Mouse (Mus musculus) fibroblast of lung, adult 2 months (primary cell): ENCODE results near the gene Mapkapk5.

ENCODE experiments used
- DNase-seq: peaks from one replicate; pipeline ENCODE4 v3.0.0-alpha.2; 2011; ENCODE audit warnings: low read depth

Gene Mapkapk5

DNA sequence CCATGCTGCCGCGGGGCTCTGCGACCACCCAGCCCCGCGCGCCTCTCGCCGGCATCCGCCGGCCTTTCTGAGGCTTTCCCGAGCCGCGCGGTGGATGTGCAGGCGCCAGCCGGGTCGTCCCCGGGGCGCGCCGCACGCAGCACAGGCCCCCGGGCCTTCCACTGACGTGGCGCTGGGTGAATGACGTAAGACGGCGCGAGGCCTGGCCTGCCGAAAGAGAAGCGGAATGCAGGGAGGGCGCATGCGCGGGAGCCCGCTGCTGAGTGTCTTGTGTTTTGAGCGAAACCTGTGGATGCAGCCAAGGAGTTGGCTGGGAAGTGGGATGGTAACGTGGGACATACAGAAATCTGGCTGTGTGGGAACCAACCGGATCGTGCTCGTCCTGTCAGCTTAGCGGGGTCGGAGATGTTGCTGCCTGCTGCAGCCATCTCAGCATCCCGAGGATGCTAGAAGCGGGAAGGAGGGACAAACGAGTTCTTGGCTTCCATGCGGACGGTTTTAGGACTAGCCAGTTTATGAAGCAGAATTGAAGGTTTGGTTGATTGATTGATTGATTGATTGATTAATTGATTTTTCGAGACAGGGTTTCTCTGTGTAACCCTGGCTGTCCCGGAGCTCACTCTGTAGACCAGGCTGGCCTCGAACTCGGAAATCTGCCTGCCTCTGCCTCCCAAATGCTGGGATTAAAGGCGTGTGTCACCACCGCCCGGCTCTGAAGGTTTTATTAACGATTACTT is at the start of gene Mapkapk5:
TSS of gene Mapkapk5 (minus strand) at position 113 of the 737 bp plus-strand sequence.
- peak; percentile 79 for DNase-seq

DNA sequence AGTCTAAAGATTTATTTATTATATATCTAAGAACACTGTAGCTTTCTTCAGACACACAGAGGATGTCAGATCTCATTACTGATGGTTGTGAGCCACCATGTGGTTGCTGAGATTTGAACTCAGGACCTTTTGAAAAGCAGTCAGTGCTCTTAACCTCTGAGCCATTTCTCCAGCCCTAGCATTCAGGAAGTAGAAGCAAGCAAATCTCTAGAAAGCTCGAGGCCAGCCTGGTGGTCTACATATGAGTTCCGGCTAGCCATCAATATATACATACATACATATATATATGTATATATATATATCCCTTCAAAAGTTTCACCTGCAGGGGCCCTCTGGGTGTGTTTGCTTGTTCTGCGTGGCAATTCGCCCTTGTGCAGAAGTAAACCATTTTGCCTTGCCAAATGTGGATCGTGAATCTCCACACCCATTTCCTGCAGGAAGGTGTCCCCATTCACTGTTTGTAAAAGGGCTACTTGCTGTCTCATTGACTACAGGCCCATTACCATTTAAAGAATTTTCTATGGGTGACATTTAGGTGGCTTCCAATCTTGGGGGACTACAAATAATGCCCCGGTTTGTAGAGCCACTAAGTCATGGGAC is 49.1 kb upstream of the Mapkapk5 start:
- DNase-seq = no peak

DNA sequence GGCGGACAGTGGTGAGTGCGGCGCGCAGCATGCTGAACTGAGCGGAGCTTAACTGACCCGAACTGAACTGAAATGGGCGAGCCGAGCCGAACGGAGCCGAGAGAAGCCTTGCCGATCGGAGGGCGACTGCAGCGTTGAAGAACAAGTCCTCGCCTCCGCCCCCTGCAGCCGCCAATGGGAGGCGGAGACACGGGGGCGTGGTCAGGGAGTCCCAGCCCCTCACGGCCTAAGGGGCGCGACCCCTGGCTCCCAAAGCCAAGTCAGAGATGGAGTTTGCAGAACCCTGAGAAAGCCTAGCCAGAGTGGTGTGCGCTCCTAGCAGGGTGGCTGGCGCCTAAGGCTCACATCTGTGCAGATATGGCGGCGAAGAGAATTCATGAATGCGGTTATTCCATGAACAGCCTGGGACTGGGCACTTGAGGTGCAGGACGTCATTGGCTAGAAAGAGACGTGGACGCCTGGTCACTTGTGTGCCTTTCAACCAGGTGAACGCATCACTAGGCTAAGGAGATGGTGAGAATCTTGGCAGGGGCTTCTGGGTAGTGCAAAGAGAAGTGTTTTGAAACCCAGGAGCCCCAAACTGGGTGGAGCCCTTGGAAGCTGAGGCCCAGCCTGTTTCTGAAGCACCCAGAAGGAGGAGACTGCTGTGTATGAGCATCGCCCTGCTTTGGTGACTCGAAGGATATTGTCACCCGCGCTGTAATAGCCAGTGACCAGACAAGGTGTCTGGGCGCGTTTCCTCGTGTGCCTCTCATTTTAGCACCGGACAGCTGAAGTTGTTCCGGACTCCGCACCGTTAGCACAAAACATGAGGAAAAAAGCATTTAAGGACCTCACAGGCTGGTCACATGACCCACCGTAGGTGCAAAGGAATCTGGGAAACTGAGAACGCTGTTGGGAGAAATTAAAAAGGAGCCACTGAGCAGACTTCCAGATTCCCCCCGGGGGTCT is 48.0 kb upstream of the Mapkapk5 start, which contains the start of gene Aldh2:
TSS of gene Aldh2 (minus strand) at position 374 of the 951 bp plus-strand sequence.
- peak; percentile 84 for DNase-seq

DNA sequence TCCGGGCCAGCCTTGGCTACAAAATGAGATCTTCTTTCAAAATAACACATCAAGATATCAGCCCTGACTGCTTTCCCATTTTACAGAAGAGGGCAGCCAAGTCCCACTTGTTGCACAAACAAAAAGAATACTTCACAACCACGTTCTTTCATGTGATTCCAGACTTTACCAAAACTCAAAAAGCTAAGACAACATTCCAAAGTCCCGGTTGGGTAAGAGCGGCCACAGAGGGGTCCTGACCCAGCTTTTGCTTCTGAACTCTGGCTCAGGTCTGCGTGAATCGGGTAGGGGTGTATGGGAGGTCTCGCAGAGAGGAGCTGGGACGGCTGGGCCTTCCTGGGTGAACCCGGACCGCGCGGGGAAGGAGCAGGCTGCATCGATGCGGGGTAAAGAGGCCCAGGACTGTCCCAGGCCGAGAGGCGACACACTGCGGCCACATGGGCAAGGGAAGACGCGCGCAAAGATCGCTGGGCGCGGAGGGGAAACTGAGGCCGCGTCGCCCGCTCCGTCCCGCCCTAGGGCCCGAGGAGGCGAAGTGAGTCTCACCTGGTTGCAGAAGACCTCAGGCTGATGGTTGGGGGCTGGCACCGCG is 47.2 kb upstream of the Mapkapk5 start:
- no peak for DNase-seq

DNA sequence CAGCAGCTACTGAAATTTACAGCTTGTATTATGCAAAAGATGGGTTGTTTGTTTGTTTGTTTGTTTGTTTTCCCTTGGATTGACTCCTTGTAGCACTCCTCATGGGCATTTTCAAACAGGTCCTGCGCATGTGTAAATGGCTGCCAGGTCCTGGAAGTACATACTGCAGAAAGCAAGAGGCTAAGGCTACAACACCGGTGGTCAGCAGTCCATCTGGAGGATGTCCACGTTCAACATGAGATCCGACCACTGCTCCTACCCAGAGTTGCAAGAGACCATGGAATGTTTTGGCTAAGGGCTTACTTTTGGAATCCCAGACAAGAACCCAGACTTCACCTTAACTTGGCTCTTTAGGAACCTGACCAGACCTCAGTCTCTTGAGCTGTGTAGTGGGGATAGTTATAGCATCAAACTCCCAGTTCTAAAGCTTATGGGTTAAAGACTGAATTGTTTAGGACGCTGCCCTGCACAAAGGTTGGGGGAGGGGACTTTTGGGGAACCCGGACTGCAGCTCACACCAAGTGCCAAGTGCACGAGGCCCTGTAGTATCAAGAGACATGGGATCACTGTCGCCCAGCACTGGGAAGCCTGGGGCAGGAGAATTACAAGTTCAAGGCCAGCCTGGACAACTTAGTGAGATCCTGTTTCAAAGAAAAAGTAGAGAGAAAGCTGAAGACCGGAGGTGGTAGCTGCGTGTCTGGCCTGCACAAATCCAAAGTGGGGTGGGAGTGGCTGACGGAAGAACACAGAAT is 46.5 kb upstream of the Mapkapk5 start:
- no peak for DNase-seq

DNA sequence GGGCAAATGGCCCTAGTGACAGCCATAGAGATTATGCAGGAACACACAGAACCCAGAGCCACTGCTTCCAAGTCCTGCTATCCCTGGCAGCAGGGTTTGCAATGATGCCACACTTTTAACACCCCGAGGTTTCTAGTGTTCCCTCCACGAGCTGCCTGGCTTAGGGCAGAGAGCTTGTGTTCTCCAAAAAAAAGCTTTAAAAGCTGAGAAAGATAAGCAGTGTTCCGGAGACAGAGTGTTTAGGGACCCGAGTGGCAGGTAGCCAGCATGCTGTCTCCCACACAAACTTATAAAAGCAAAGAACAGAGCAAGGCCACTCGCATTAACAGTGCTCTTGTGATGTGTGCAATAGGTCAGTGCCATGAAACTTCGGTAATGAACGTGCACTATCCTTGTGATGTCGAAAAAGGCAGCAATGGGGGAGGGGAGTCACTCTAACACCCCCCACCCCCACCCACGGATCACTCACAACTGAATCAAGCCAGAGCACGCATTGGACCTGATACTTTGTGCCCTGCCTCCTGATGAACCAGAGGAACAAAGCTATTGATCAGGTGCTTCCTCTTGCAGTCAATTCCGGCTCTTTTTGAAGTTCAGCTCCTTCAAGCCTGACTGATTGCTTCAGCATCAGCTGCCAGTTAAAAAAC is 45.8 kb upstream of the Mapkapk5 start:
- no peak for DNase-seq

DNA sequence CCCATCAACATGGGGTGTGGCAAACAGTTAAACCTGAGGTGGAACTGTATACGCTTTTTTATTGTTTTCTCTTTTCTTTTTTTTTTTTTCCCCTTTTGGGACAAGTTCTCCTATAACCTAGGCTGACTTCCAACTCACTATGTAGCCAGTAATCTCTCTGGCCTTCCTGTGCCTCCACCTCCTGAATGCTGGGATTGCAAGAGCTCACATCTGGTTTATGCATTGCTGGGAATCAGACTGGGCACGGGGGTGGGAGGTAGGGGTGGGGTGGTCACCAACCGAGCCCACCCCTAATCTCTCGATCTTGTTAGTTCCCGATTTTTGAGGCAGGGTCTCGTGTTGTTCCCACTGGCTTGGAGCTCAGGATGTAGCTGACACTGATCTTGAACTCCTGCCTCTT is 44.2 kb upstream of the Mapkapk5 start:
- DNase-seq = no peak

DNA sequence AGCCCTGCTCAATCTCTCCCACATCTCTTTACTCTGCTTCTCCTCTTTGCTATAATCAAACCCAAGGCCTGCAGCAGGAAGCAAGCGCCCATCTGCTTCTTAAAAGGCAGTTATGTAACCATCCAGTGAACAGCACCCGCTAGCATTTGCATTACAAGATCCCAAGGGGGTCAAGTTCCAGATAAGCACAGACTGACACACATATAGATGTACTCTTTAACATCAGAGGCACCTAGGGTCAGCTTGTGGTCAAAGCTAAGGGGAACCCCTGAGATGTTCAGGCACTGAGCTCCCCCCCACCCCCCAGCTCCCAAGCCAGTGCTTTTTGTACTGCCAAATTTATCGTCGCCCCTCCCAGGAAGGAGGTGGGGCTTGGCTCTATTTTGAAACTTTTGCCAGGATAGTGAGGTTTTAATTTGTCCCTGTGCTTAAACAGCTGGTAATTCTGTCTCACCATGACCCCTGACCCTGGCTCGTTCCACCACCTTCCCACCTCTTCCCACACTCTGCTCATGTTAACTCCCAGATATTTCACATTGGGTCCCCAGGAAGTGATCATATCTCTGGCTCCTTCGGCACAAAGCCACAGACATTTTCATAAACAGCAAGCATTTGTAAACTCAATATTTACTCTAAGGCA is 40.8 kb upstream of the Mapkapk5 start:
- no peak for DNase-seq

DNA sequence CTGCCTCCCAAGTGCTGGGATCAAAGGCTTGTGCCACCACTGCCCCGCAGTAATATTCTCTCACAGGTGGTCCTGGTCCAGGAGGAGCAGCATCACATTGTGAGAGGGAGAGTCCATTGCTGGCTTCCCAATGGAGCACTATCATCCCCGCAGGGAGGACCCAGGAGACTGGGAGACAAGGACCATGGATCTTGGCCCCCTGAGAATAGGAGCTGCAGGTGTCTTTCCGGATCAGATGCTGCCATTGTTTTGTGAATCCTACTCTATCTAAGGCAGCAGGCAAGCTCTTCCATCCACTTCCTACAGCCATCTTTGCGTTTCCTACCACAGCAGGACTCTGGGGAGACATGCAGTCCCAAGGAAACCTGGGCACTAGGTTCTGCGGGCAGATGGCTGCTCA is 40.0 kb upstream of the Mapkapk5 start:
- no peak for DNase-seq

DNA sequence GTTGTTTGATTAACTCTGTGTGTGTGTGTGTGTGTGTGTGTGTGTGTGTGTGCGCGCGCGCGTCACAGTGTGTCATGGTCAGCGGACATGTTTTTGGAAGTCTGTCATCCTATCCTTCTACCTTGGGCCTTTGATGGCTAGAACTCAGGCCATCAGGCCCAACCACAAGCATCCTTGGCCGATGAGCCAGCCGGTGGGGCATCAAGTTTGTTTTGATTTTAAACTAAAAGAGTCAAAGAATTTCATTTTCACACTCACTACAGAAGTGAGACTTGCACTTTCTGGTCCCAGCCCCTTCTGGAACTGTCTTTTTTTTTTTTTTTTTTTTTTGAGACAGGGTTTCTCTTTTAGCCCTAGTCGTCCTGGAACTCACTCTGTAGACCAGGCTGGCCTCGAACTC is 39.3 kb upstream of the Mapkapk5 start:
- DNase-seq = no peak

DNA sequence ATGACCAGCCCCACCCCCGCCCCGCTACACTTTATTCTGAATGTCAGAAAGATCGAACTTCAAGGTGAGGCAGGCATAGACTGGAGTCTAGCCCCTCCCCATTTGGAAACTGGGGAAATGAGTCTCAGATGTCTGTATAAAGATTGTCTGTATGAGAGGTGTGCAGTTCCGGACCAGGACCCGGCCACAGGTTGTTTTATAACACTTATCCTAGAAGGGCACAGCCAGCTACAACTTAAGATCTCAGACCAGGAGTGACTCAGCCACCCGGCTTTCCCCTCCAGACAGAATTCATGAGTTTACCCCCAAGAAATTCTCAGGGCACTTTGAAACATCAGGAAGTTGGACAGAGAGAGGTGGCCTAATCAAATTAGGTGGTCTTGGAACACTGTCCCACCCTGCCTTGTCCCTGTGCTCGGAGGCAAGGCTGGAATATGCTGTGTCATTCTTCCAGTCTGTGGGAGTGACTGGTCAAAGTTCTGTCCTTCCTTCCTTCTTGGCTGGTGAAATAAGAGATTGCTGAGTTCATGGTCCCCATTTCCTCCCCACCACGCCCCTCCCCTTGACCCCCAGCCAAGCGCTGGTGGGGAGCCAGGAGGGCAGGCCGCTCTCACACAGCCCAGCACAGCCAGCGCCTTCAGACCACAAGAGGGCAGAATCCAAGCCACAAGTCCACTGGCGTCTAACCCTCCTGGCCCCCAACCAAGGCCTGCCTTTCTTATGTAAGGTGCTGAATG is 38.2 kb upstream of the Mapkapk5 start:
- peak; percentile 97 for DNase-seq

DNA sequence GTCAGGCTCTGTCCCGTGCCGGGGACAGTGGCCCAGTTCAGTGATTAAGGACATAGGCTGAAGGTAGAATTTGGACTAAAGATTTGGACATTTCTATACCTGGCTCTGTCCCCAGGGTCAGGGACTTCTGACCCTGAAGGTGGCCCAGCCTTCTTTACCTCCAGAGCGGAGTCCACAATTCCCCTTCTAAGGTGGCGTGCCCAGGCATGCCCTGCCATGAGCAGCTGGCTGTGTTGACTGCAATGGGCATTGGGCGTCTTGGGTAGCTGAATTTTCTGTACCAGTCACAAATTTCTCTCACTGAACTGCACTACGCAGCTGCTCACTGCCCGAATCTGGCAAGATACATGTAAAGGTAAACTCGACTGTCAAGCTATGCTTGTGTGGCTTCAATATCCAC is 36.2 kb upstream of the Mapkapk5 start:
- DNase-seq = no peak

DNA sequence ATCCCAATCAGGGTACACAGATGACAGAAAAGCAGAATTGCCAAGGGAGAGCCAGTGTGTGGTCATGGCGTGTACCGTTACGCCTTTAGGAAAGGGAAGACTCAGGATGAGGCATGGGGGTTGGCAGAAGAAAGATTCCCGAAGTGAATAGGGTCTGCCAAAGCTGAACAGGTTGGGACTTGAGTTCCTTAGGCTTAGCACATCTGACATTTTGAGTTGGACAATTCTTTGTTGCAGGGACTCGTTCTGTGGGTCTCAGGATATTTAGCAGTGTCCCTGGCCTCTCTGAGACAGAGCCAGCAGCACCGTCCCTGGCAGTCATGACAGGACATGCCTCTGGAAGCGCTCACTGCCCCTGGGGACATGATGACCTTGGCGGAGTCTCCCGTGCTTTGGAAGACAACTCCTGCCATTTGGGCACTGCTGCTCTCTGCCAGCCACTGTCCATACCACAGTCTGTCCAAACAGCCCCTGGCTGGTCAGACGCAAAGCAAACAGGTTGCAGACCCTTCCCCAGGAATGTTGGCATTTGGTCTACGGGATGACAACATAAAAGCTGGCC is 31.3 kb upstream of the Mapkapk5 start:
- no peak for DNase-seq

DNA sequence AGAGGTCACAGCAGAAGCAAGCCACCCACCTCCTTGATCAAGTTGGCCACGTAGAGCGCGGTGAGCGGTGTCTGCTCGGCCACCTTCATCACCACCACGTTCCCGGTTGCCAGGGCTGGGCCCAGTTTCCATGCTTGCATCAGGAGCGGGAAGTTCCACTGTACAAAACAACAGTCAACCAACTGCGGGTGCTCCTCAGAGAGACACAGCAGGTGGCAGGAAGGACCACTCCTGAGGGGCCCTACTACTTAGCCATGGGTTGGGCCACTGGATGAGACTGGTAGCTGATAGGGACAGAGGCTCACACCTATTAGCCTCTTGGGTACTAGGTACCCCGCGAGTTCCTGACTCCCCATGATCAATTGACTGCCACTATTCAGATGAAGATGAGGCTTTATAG is 30.2 kb upstream of the Mapkapk5 start:
- DNase-seq = no peak

DNA sequence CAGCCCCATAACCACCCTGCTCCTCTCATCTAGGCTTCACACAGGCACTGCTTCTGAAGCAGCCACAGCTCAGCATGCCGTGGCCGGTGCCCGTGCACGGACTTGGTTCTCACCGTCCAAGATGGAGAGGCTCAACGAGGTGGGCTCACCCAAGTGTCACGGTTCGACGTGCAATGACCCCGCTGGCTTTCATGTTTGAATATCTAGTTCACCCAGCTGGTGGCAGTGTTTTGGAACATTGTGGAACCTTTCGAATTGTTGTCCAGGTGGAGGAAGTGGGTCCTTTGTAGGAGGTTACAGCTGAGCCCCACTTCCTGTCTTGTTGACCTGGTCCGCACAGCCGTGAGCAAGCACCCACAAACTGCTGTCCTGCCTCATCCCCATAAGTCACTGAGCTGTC is 28.4 kb upstream of the Mapkapk5 start:
- DNase-seq = no peak

DNA sequence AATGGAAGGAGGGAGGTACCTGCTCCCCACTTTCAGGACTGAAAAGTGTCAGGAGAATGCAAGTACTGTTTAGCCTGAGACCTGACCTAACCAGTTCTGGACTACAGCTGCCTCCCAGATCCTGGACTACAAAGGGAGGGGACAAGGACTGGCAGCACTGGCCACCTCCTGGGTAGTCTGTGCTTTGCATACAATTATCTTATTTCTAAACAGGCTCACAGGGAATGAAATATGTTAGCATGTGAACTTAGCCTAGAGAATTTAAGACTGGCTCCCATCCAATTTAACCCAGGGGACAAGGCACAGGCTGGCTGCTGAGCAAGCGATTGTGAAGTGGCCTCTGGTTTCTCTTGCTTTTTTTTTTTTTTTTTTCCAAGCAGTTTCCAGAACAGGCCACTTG is 25.1 kb upstream of the Mapkapk5 start:
- DNase-seq = no peak

DNA sequence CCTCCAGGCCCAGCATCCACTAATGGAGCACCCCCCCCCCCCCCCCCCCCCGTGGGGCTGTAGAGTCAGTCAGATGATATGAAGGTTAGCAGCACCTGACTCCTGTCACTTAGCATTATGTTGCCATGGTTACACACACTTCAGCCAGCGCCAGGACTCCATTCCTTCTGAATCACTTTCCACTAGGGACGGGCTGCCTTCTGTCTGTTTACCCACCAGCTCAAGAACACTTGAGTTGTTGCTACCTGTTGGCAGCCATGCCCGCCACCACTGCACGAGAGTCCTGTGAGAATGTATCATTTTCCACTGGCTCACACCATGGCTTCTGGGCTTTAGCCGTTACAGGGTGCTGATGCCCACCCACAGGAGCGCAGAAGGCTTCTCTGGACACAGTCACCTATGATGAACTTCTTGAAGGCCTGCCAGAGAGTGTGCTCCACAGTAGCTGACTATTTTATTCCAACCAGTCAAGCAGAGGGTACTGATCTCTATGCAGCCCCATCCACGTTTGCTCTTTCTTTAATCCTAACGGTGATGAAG is 24.2 kb upstream of the Mapkapk5 start:
- DNase-seq = no peak

DNA sequence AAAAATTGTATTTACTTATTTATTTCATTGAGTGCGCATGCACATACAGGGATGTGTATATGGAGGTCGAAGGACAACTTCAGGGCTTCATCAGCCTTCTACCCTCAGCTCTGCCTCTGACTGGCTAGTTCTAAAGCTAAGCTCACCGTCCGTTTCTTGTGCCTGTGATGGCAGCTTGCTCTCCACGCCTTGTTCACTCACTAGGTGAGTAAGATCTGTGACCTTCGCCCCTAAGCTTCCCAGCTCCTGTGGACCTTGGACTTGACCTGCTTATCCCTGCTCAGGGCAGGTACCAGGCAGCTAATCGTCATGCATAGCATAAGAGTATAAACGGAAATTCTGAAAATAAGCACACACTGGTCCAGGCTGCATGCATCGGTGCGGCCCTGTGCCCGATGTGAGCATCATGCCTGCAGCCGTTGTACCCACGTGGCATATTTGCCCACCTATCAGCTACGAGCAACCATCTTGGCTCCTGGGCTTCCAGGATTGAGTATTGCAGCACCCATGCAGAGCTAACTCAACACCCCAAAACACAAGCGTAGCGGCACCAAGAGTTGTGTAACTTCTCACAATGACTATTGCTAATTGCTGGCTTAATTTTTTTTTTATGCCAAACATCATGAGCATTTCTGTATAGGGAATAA is 20.5 kb upstream of the Mapkapk5 start:
- DNase-seq = no peak

DNA sequence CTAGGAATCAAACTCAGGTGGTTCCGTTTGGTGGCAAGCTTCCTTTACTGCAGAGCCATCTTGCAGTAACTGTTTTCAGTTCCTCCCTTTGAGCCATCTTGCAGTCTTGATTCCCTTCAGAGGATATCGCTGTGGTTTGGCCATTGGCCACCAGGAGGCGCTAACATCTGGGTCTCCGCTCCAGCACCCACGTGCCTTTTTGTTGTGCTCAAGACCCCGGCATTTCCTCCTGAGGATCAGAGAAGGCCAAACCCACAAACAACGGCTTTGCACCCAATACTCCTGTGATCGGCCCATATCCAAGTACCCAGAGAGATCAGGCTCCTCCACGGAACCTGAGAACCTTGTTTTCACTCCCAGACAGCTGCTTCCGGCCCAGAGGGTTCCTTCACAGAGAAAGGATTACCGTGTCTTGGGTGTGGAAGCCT is 18.8 kb upstream of the Mapkapk5 start:
- DNase-seq = peak; percentile 73
